Mouse (Mus musculus) spleen, embryonic (tissue): ENCODE data around the gene Vmn1r116.
"Not testable (repeated sequence)": the region's sequence is repeated elsewhere in the genome, so short reads cannot be mapped to it uniquely, and the experiment has no call there.

Experiments used
- CTCF ChIA-PET: fragments of 350-600 bp; sonication (Branson Sonifier 250); formaldehyde crosslinking; loops from one replicate; lab custom pipeline; 2022; lab: Charles Lee

The Vmn1r116 gene

GRCm38 (mm10) chr7:20871956-20872355 lies at the start of gene Vmn1r116:
TSS of gene Vmn1r116 (plus strand) at chr7:20872256.
- CTCF ChIA-PET = not testable (repeated sequence)

- CTCF ChIA-PET = not testable (repeated sequence)
These were observed 27.2 kb upstream of the Vmn1r116 start, which contains the start of gene Vmn1r115 for GRCm38 (mm10) chr7:20844885-20845284. TSS of gene Vmn1r115 (minus strand) at chr7:20844985.

- CTCF ChIA-PET = not testable (repeated sequence)
These were observed 12.0 kb downstream of the Vmn1r116 start, which contains the start of gene Vmn1r117 for GRCm38 (mm10) chr7:20884021-20884420. TSS of gene Vmn1r117 (minus strand) at chr7:20884121.

- CTCF ChIA-PET = not testable (repeated sequence)
These were observed 40.2 kb downstream of the Vmn1r116 start, which contains the start of gene Vmn1r118 for GRCm38 (mm10) chr7:20912247-20912646. TSS of gene Vmn1r118 (minus strand) at chr7:20912347.
